11 mouse cellular contexts compared by ENCODE assay signal in the genomic region with DNA sequence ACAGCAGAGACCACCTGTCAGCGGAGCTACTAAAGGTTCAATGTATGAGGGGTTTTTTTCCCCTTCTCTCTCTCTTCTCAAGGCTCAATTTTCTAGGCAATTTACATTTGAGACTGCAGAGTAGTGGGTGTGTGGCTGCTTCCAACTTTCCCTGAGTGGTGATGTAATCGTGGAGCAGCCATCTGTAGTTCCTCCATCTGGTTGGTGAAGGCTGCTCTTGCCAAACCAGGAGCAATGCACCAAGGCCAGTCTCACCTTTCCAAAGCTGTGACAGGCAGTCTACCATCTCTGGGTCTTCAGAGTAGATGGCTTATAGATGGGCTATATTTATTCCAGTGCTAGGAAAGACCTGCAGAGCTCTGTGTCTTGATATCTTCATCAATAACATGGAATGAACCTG.
DNase-seq lines count a peak whose midpoint lies in the region; ATAC-seq and TF ChIP-seq lines count a peak whose summit lies in the region.
"Had no signal": no experiment of that assay in that cellular context is flagged by ENCODE, and none has a peak within 500 bp of the region (broad histone marks: within the 10 kb centered on the region; RNA-seq: fewer than 3 reads in every experiment).

No protein-coding gene starts in this region.

- TF ChIP-seq EP300 in liver, postnatal 0 days (IDR thresholded peaks at IDR 0.05; ENCODE audit: low read depth): no peak

- no peak overlapping the region for H3K4me3 ChIP-seq in forebrain, postnatal 0 days (ENCODE audit: low read depth, low read length)
- H3K4me3 ChIP-seq in liver, postnatal 0 days (ENCODE audit: low read depth, low read length): no peak overlapping the region
- H3K4me3 ChIP-seq: heart, embryonic 13.5 days had no signal

- no peak overlapping the region for H3K4me2 ChIP-seq in forebrain, postnatal 0 days (ENCODE audit: low read depth)
- no peak overlapping the region for H3K4me2 ChIP-seq in liver, postnatal 0 days (ENCODE audit: low read depth, low read length)
- H3K4me2 ChIP-seq: heart, embryonic 13.5 days; liver, embryonic 11.5 days had no signal

- no peaks in the 10 kb centered on the region for H3K9me3 ChIP-seq in forebrain, postnatal 0 days (ENCODE audit: low read length)
- no peaks in the 10 kb centered on the region for H3K9me3 ChIP-seq in liver, postnatal 0 days (ENCODE audit: low read length)
- H3K9me3 ChIP-seq: heart, embryonic 13.5 days had no signal

- TF ChIP-seq CTCF in forebrain, postnatal 0 days (IDR thresholded peaks at IDR 0.05; ENCODE audit: low read depth): no peak
- TF ChIP-seq CTCF in liver, postnatal 0 days (IDR thresholded peaks at IDR 0.05; ENCODE audit: low read depth): no peak

- no peaks in the 10 kb centered on the region for H3K36me3 ChIP-seq in forebrain, postnatal 0 days (ENCODE audit: insufficient read depth)
- H3K36me3 ChIP-seq in liver, postnatal 0 days (replicated peaks; ENCODE audit: insufficient read depth, low read length): no peaks in the 10 kb centered on the region
- H3K36me3 ChIP-seq: heart, embryonic 13.5 days had no signal

- H3K27me3 ChIP-seq in forebrain, postnatal 0 days (ENCODE audit: insufficient read depth, low read length): no peaks in the 10 kb centered on the region
- H3K27me3 ChIP-seq in liver, postnatal 0 days (ENCODE audit: insufficient read depth, low read length): no peaks in the 10 kb centered on the region
- H3K27me3 ChIP-seq: heart, embryonic 13.5 days had no signal

- WGBS in forebrain, postnatal 0 days: 63% methylated on average over 2 of the region's 2 CpGs
- 69% methylated on average over 2 of the region's 2 CpGs for WGBS in liver, postnatal 0 days (ENCODE audit: insufficient replicate concordance)

- peak; percentile 20 for DNase-seq in MN1 (ENCODE audit: low spot score)
- peak; percentile 83 for DNase-seq in cerebellum, adult 11 months
- DNase-seq in forebrain, postnatal 0 days: peak; percentile 68
- peak; percentile 74 to 76 for DNase-seq in layer of hippocampus, postnatal 36 days
- no peak for DNase-seq in gastrocnemius, postnatal 4 days (ENCODE audit: low spot score in 2 of 2)
- DNase-seq in embryo, embryonic 9.5 days (ENCODE audit: extremely low spot score): no peak
- no peak for DNase-seq in liver, postnatal 0 days
- no peak for DNase-seq in spleen, adult 18-20 months
- DNase-seq: kidney, postnatal 14 days had no signal

- no peaks in the 10 kb centered on the region for H3K4me1 ChIP-seq in forebrain, postnatal 0 days (ENCODE audit: insufficient read depth)
- no peaks in the 10 kb centered on the region for H3K4me1 ChIP-seq in liver, postnatal 0 days (ENCODE audit: insufficient read depth)

- ATAC-seq in forebrain, postnatal 0 days: peak; percentile 74
- ATAC-seq in liver, postnatal 0 days: no peak

- H3K9ac ChIP-seq in forebrain, postnatal 0 days: no peak overlapping the region
- H3K9ac ChIP-seq in liver, postnatal 0 days (replicated peaks): no peak overlapping the region
- H3K9ac ChIP-seq: heart, embryonic 13.5 days had no signal

- peak overlapping the region; percentile 48; the same call in 1 of the 2 replicates for H3K27ac ChIP-seq in forebrain, postnatal 0 days (ENCODE audit: low read depth, low read length)
- H3K27ac ChIP-seq in liver, postnatal 0 days (ENCODE audit: low read depth): no peak overlapping the region
- H3K27ac ChIP-seq: heart, embryonic 13.5 days had no signal

Comparison
In these comparisons a context has a peak if more than half of its experiments do, and no peak if none do; other contexts are left out.
1. DNase-seq: peak in MN1 (single experiment), cerebellum, adult 11 months (single experiment), forebrain, postnatal 0 days (single experiment) and layer of hippocampus, postnatal 36 days (2 of 2); none in gastrocnemius, postnatal 4 days (0 of 2), embryo, embryonic 9.5 days (single experiment), liver, postnatal 0 days (single experiment) and spleen, adult 18-20 months (0 of 2).